Mouse (Mus musculus) midbrain, embryonic 14.5 days (tissue): ENCODE data around the gene Sema6d. TPM values are rescaled to one million over a fixed set of nuclear protein-coding genes. Genes with fewer than 3 reads are reported as not detected.

Experiments
- ATAC-seq: fragments of 200-750 bp; cut with Nextera tagmentation; 2 replicates; pipeline ENCODE4 v1.8.0; 2017; ENCODE audit warnings: moderate number of reproducible peaks, moderate library complexity; ENCODE audit not compliant: low FRiP score, low TSS enrichment
- DNase-seq: peaks from one replicate; pipeline ENCODE4 v3.0.0-alpha.2; 2015
- H3K27ac ChIP-seq: fragments of 300-500 bp; sonication (generic); replicated peaks from 2 replicates; pipeline ENCODE4 v1.5.1; 2014; ENCODE audit warnings: mild to moderate bottlenecking, low read depth, low read length, moderate library complexity
- H3K27me3 ChIP-seq: fragments of 300-500 bp; sonication (generic); 2 replicates; pipeline ENCODE4 v1.6.1; 2014; ENCODE audit warnings: low read length, control low read depth, mixed read lengths; ENCODE audit not compliant: control insufficient read depth, insufficient read depth
- H3K36me3 ChIP-seq: fragments of 300-500 bp; sonication (generic); 2 replicates; pipeline ENCODE4 v1.6.1; 2014; ENCODE audit warnings: low read length, control low read depth; ENCODE audit not compliant: control insufficient read depth, insufficient read depth
- H3K4me1 ChIP-seq: fragments of 300-500 bp; sonication (generic); 2 replicates; pipeline ENCODE4 v1.6.1; 2014; ENCODE audit warnings: mild to moderate bottlenecking, antibody characterized with exemption, low read length, control low read depth; ENCODE audit not compliant: control insufficient read depth, insufficient read depth
- H3K4me2 ChIP-seq: fragments of 300-500 bp; sonication (generic); 2 replicates; pipeline ENCODE4 v1.6.1; 2014; ENCODE audit warnings: mild to moderate bottlenecking, low read length, moderate library complexity
- H3K4me3 ChIP-seq: fragments of 300-500 bp; sonication (generic); replicated peaks from 2 replicates; pipeline ENCODE4 v1.5.1; 2014; ENCODE audit warnings: low read depth, low read length
- H3K9ac ChIP-seq: fragments of 300-500 bp; sonication (generic); replicated peaks from 2 replicates; pipeline ENCODE4 v1.6.1; 2014; ENCODE audit warnings: mild to moderate bottlenecking, low read length, moderate library complexity
- H3K9me3 ChIP-seq: fragments of 300-500 bp; sonication (generic); 2 replicates; pipeline ENCODE4 v1.6.1; 2016; ENCODE audit warnings: low read length, control low read depth, mixed read lengths; ENCODE audit not compliant: control insufficient read depth
- WGBS: fragments of 180-500 bp; shearing (Covaris S2); extraction: QIAGEN DNeasy Blood & Tissue Kit; methylation state at CpG from one replicate; pipeline ENCODE4 v1.1.7; 2014; 5-methylcytosine and 5-hydroxymethylcytosine counted together
- polyA plus RNA-seq: library from polyadenylated mRNA; unstranded; fragments of >200 nt; fragmentation: Nextera tagmentation; extraction: Ambion mirVana; gene quantifications from 2 replicates; pipeline ENCODE4 v1.2.1, GENCODE M21; 2014

Gene Sema6d
- 24.9 and 26.9 TPM in 2 replicates for polyA plus RNA-seq

GRCm38 (mm10) chr2:124089813-124090230 is at the start of gene Sema6d:
Gene Sema6d (plus strand): TSS chr2:124089969.
- H3K4me2 ChIP-seq = peak within 1 kb of the TSS; percentile 89
- peak within 1 kb of the TSS; percentile 76 for H3K9ac ChIP-seq
- no peaks in the 10 kb centered on the region for H3K36me3 ChIP-seq
- 3% methylated on average over 29 of the region's 29 CpGs for WGBS
- H3K9me3 ChIP-seq = no peaks in the 10 kb centered on the region
- ATAC-seq = peak; percentile 74
- H3K4me3 ChIP-seq = peak within 1 kb of the TSS; percentile 64
- peak within 1 kb of the TSS; percentile 64 for H3K27ac ChIP-seq
- no peaks in the 10 kb centered on the region for H3K4me1 ChIP-seq
- H3K27me3 ChIP-seq = peaks cover 12% of the 10 kb centered on the region; the same call in 1 of the 2 replicates
- peak; percentile 62 for DNase-seq

GRCm38 (mm10) chr2:124059910-124060309 is 29.9 kb upstream of the Sema6d start:
- Histone ChIP-seq H3K4me2 (no peak overlapping the region), H3K27me3 (no peaks in the 10 kb centered on the region), H3K9ac (no peak overlapping the region), H3K4me1 (no peaks in the 10 kb centered on the region), H3K27ac (no peak overlapping the region), H3K9me3 (no peaks in the 10 kb centered on the region), H3K4me3 (no peak overlapping the region), H3K36me3 (no peaks in the 10 kb centered on the region)
- WGBS = 85% methylated on average over 3 of the region's 3 CpGs
- ATAC-seq = no peak
- no peak for DNase-seq

- Histone ChIP-seq H3K4me1 (no peaks in the 10 kb centered on the region), H3K27me3 (no peaks in the 10 kb centered on the region), H3K4me3 (no peak overlapping the region), H3K36me3 (no peaks in the 10 kb centered on the region), H3K9ac (no peak overlapping the region), H3K27ac (no peak overlapping the region), H3K9me3 (no peaks in the 10 kb centered on the region), H3K4me2 (no peak overlapping the region)
- DNase-seq = no peak
- no peak for ATAC-seq
- WGBS = 86% methylated on average over 4 of the region's 4 CpGs
These were observed 21.4 kb upstream of the Sema6d start for GRCm38 (mm10) chr2:124068380-124068779.

GRCm38 (mm10) chr2:124070664-124071063 is 19.1 kb upstream of the Sema6d start:
- WGBS = 77% methylated on average over 2 of the region's 2 CpGs
- no peak overlapping the region for H3K4me2 ChIP-seq
- no peaks in the 10 kb centered on the region for H3K36me3 ChIP-seq
- H3K27ac ChIP-seq = no peak overlapping the region
- H3K9me3 ChIP-seq = no peaks in the 10 kb centered on the region
- DNase-seq (no peak), ATAC-seq (no peak)
- no peaks in the 10 kb centered on the region for H3K4me1 ChIP-seq
- no peaks in the 10 kb centered on the region for H3K27me3 ChIP-seq
- no peak overlapping the region for H3K9ac ChIP-seq
- no peak overlapping the region for H3K4me3 ChIP-seq

- ATAC-seq (no peak), DNase-seq (no peak)
- 21% methylated on average over 2 of the region's 2 CpGs for WGBS
- Histone ChIP-seq H3K4me3 (no peak overlapping the region), H3K4me2 (no peak overlapping the region), H3K27me3 (no peaks in the 10 kb centered on the region), H3K27ac (no peak overlapping the region), H3K9ac (no peak overlapping the region), H3K36me3 (no peaks in the 10 kb centered on the region), H3K9me3 (no peaks in the 10 kb centered on the region), H3K4me1 (no peaks in the 10 kb centered on the region)
These were observed 18.4 kb upstream of the Sema6d start for GRCm38 (mm10) chr2:124071380-124071779.

- Histone ChIP-seq H3K4me3 (peak overlapping the region; percentile 64), H3K9ac (peak overlapping the region; percentile 76), H3K9me3 (no peaks in the 10 kb centered on the region), H3K4me1 (no peaks in the 10 kb centered on the region), H3K36me3 (no peaks in the 10 kb centered on the region), H3K27me3 (peaks cover 12% of the 10 kb centered on the region; the same call in 1 of the 2 replicates), H3K4me2 (peak overlapping the region; percentile 89), H3K27ac (peak overlapping the region; percentile 64)
- 2% methylated on average over 49 of the region's 49 CpGs for WGBS
- peak; percentile 63 for DNase-seq
- ATAC-seq = peak; percentile 79
These were observed 717 bp downstream of the Sema6d start for GRCm38 (mm10) chr2:124090231-124091141.

- Histone ChIP-seq H3K4me1 (0 out of 2 replicates have a peak, but pooled peaks cover 5% of the 10 kb centered on the region), H3K4me3 (no peak overlapping the region), H3K4me2 (no peak overlapping the region), H3K27me3 (no peaks in the 10 kb centered on the region), H3K9ac (no peak overlapping the region), H3K27ac (no peak overlapping the region), H3K9me3 (no peaks in the 10 kb centered on the region), H3K36me3 (no peaks in the 10 kb centered on the region)
- DNase-seq = peak; percentile 58
- no peak for ATAC-seq
- 71% methylated on average over 1 of the region's 1 CpGs for WGBS
These were observed 9.9 kb downstream of the Sema6d start for GRCm38 (mm10) chr2:124099697-124100096.

GRCm38 (mm10) chr2:124100486-124101200 is 10.9 kb downstream of the Sema6d start:
- Histone ChIP-seq H3K4me3 (no peak overlapping the region), H3K27me3 (no peaks in the 10 kb centered on the region), H3K36me3 (no peaks in the 10 kb centered on the region), H3K9me3 (no peaks in the 10 kb centered on the region), H3K27ac (no peak overlapping the region), H3K9ac (no peak overlapping the region; the same call in 1 of the 2 replicates), H3K4me1 (0 out of 2 replicates have a peak, but pooled peaks cover 5% of the 10 kb centered on the region), H3K4me2 (peak overlapping the region; percentile 28; the same call in 1 of the 2 replicates)
- peak; percentile 89 for DNase-seq
- WGBS = 17% methylated on average over 9 of the region's 9 CpGs
- peak; percentile 71 for ATAC-seq
